Mouse (Mus musculus) heart, adult 9 months (tissue): Measurements from ENCODE around the gene Leng8.

Source experiments
- DNase-seq, 2 experiments: peaks; one replicate each; pipeline ENCODE4 v3.0.0; 2022; ENCODE audit warnings: low spot score in 2 of 2

The Leng8 gene

DNA sequence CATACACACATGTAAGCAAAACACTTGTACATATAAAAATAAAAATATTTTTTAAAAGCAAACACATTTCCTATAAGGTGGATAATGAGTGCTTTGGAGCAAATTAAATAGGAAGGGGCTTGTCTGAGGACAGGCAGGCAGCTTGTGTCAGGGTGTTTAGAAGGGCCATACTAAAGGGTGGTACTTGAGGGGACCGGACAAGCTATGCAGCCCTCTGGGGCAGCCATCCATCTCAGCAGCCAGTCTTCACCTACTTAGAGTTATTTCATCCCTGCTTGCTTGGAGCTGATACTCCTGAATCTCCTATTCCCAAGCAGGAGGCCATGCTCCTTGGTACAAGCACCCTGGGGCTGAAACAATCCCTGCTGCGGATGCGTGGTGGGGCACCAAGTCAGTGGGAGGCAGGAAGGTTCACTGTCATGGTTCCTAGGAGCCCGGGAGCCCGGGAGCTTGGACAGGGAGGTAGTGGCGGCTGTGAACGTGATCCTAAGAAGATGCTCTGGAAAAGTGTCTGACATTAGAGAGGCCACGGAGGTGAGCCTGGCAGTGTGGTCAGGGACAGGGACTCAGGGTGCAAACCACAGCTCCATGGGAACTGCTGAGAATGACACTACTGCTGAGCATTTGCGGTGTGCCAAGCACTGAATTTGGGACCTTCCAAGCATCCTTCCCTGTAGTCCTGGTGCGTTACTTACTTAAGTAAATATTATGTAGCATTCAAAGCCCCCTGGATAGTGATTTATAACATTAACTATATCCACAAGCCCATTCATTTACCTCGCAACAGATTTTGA is 9.7 kb upstream of the Leng8 start:
- DNase-seq, result no peak

- DNase-seq, result no peak
These were observed 8.9 kb upstream of the Leng8 start for GRCm38 (mm10) chr7:4127894-4128293.

- peak; percentile 83 for DNase-seq
These were observed 8.0 kb upstream of the Leng8 start for GRCm38 (mm10) chr7:4128860-4129259.

GRCm38 (mm10) chr7:4130686-4131452 is 6.0 kb upstream of the Leng8 start:
- peak in 1 of 2 experiments; percentile 66 for DNase-seq

- no peak for DNase-seq
These were observed 4.9 kb upstream of the Leng8 start for GRCm38 (mm10) chr7:4131964-4132363.

GRCm38 (mm10) chr7:4132581-4132980 is 4.3 kb upstream of the Leng8 start:
- DNase-seq, result no peak

GRCm38 (mm10) chr7:4132998-4133397 is 3.8 kb upstream of the Leng8 start:
- DNase-seq, result no peak

DNA sequence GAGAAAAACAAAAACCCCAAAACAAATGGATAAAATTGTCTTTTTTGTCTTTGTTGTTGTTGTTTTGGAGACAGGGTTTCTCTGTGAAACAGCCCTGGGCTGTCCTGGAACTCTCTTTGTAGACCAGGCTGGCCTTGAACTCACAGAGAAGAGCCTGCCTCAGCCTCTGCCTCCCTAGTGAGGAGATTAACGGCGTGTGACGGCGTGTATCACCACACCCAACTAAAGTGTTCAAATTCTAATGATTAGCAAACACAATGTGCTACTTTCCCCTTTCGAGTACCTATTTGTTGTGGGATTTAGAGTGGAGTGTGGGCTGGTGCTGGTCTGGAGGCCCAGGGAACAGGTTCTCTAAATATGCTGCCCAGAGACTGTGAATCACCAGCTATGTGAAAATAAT is 1.9 kb upstream of the Leng8 start:
- no peak for DNase-seq

- no peak for DNase-seq
These were observed 452 bp upstream of the Leng8 start for GRCm38 (mm10) chr7:4136404-4136770.

- DNase-seq, result no peak
These were observed 907 bp downstream of the Leng8 start for GRCm38 (mm10) chr7:4137746-4138145.

DNA sequence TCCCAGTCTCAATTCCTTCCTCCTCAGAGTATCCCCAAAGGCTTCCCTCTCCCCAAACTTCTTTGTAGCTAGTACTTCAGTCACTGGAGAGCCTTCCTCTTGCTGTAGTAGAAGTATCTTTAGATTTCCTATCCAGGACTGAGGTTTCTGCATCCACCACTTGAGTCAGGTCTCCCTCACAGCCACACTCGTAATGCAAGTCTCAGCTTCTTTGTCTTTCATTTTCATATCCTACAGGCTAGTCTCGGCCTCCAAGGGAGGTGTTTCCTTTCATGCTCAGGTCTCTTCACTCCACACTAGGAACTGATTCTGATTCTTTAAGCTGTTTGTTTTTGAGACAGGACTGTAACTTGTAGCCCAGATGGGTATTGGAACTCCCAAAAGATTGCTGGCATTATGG is 1.3 kb downstream of the Leng8 start:
- DNase-seq, result no peak

DNA sequence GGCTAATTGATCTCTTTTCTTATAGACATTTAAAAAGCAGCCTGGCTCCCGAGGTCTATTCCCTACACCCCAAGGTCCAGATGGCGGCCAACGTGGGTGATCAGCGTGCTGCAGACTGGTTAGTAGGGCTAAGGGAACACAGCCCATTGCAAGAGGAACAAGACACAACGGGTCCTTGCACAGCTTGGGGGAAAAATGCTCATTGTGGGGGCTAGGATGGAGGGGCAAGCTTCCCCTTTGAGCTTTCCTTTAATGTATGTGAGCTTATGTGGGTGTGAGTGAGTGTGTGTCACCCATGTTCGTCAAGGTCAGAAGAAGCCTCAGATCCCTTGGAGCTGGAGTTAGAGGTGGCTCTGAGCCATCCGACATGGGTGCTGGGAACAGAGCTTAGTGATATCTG is 1.8 kb downstream of the Leng8 start:
- no peak for DNase-seq

GRCm38 (mm10) chr7:4139391-4139790 is 2.6 kb downstream of the Leng8 start:
- DNase-seq, result no peak

- DNase-seq, result no peak
These were observed 4.9 kb downstream of the Leng8 start for GRCm38 (mm10) chr7:4141648-4142325.

DNA sequence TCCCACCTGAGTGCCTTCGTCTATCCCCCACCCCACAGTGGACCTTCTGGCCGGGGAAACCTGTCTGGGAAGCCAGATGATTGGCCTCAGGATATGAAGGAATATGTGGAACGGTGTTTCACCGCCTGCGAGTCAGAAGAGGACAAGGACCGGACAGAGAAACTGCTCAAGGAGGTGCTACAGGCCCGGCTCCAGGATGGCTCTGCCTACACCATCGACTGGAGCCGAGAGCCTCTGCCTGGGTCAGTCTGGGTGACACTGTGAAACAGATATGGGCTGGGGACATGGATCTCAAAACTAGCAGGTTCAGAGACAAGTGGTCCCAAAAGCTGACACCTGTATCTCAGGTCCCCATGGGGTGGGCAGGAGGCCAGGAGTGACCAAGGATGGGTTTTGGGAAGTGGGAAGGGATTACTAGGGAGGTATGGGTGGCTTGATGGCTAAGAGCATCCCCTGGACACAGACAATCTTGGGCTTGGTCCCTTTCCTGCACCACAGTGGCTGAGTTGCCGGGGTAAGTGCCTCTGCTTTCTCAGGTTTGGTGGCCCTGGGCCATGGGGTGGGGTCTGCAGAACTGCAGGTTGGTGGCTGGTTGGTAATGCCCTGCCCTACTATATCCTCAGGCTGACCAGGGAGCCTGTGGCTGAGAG is 6.1 kb downstream of the Leng8 start:
- DNase-seq, result no peak

DNA sequence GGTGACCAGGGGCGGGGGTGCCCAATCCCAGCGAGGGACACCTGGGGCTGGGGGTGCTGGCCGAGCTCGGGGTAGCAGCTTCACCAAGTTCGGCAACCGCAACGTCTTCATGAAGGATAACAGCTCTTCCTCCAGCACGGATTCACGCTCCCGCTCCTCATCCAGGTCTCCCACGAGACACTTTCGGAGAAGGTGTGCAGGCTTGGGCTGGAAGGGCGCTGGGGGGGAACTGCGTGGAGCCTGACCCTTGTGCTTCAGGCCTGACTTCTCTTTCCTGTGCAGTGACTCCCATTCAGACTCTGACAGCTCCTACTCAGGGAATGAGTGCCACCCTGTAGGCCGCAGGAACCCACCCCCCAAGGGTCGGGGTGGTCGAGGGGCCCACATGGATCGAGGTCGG is 6.7 kb downstream of the Leng8 start:
- no peak for DNase-seq

DNA sequence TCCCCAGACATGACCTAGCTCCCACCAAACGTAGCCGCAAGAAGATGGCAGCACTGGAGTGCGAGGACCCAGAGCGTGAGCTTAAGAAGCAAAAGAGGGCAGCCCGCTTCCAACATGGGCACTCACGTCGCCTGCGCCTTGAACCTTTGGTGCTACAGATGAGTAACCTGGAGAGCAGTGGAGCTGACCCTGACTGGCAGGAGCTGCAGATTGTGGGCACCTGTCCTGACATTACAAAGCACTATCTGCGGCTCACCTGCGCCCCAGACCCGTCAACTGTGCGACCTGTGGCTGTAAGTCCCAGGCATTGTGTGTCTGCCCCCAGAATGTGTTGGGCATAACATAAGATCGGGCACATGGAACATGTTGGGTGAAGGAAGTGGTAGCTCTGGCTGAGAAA is 7.2 kb downstream of the Leng8 start:
- DNase-seq, result no peak

- no peak for DNase-seq
These were observed 8.1 kb downstream of the Leng8 start for GRCm38 (mm10) chr7:4144766-4145551.

GRCm38 (mm10) chr7:4145552-4146190 is 8.8 kb downstream of the Leng8 start:
- DNase-seq, result peak in 1 of 2 experiments; percentile 56

GRCm38 (mm10) chr7:4146241-4147180 is 9.7 kb downstream of the Leng8 start:
- DNase-seq, result no peak
